Mouse (Mus musculus): ENCODE measurements around the gene C1qa. TPM values are rescaled to one million over a fixed set of nuclear protein-coding genes. Genes with fewer than 3 reads are reported as not detected.

C1qa gene
- polyA plus RNA-seq (2015; fragmentation: Nextera tagmentation; extraction: Ambion mirVana), result 52.4 and 72.8 TPM in 2 replicates

DNA sequence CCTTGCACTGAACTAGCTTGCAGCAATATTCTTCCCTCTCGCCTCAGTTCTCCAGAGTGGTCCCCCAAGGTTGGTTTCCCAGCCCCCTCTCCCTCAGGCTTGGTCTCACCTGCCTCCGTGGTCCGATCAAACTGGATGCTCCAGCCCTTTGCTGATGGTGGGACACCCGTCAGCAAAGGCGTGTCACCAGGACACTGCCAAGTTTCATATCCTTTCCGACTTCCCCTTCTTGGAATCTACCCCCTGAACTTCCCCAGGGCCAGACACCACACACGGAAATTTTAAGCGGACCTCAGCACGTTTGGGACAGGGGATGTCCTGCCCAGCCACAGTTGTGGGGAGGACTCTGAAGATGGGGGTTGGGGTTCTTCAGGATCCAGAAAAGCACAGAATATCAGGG lies at the start of gene C1qa:
Gene C1qa, minus strand, starts transcription at position 167 of the 400 bp plus-strand sequence.

DNA sequence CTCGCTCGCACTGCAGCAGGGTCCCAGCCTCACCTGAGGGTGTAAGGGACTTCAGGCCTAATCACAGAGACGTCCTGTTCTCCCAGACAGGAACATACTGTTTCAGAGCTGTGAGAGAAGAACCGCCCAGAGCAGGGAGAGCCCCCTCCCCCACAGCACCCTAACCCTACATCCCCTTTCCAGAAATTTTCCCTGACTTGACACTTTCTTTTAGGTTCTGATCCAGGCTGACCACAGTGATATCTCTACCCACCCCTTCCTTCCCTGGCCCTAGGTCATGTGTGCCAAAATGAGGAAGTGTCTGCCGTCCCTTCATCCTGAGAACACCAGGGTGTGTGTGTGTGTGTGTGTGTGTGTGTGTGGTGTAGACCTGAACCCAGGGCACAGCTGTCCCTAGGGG lies 5.8 kb downstream of the C1qa start, which contains the start of gene C1qc:
Gene C1qc, minus strand, starts transcription at position 255 of the 400 bp plus-strand sequence.

DNA sequence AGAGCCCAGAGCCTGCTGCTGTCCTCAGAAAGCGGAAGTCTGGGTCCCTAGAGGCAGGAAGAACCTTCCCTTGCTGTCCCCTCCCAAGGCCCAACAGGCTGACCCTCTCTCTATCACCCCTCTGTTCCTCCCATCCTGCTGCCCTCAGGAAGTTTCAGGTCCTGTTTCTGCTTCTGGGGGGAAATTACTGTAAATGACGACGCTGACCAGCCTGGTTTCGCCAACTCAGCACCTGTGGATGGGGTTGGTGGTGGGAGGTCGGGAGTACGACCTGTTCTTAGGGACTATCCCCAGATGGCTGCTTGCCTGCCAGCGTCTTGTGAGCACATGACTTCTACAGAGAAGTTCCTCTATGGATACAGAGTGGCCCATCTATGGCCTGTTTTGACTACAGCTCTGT lies 12.5 kb downstream of the C1qa start, which contains the start of gene C1qb:
Gene C1qb, minus strand, starts transcription at position 87 of the 400 bp plus-strand sequence.

Other genes with a start within 250 kb of the C1qa start
- 1.6 and 1.8 TPM in 2 replicates for gene Ephb2, start 62.8 kb downstream of the C1qa start, polyA plus RNA-seq (2015; fragmentation: Nextera tagmentation; extraction: Ambion mirVana)
- 84.5 and 116 TPM in 2 replicates for gene C1qb, start 12.6 kb downstream of the C1qa start, polyA plus RNA-seq (2015; fragmentation: Nextera tagmentation; extraction: Ambion mirVana)
- gene C1qc, start 5.7 kb downstream of the C1qa start, polyA plus RNA-seq (2015; fragmentation: Nextera tagmentation; extraction: Ambion mirVana), result 45.7 and 83.7 TPM in 2 replicates
- gene Epha8, start 58.0 kb upstream of the C1qa start, polyA plus RNA-seq (2015; fragmentation: Nextera tagmentation; extraction: Ambion mirVana), result 0.02 TPM in 1 of 2 replicates, not detected in the other
- gene Zbtb40, start 150.0 kb upstream of the C1qa start, polyA plus RNA-seq (2015; fragmentation: Nextera tagmentation; extraction: Ambion mirVana), result 0.95 and 1.0 TPM in 2 replicates